Mouse (Mus musculus): Measurements from ENCODE around the gene 1700003F12Rik. TPM values are rescaled to one million over a fixed set of nuclear protein-coding genes. Genes with fewer than 3 reads are reported as not detected.

The 1700003F12Rik gene
- total RNA-seq, 4 experiments from 2014 or later = 0.46 to 0.71 TPM; not detected in 2

DNA sequence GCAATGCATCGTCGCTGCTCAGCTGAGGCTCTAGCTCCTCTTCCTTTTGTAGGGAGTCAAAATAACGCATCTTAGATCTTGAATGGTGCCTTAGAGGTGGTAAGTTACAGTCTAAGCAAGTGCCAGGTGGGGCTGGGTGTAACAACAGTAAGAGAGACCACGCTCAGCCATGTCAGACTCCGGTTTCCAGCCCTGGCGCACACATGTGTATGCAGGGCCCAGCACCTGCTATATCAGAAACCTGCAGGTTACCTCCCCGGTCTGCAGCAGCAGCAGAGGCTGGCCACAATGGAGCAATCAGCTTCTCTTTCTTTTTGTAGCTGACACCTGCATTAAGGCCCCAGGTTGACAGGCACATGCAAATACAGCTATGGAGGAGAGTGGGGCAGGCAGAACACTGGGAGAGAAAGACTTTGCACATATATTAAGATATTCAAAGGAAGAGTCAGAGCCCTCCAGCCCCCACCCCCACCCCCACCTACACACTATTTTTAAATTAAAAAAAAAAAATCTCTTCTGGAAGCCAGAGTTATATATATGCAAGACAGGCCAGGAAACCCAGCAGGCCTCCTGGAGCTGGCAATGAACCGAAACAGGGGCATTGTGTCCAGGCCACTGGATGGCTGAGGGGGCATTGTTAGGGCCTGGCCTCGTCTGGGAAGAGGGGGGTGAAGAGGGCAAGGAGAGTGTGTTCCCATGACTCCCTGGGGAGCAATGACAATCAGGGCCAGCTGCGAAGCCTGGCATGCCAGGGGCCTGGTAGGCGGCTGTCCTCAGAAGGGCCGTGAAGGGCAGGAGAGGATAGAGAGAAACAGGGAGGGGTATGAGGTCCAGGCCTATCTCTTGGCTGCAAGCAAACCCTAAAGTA, 30.2 kb downstream of the 1700003F12Rik start:
- DNase-seq = no peak

DNA sequence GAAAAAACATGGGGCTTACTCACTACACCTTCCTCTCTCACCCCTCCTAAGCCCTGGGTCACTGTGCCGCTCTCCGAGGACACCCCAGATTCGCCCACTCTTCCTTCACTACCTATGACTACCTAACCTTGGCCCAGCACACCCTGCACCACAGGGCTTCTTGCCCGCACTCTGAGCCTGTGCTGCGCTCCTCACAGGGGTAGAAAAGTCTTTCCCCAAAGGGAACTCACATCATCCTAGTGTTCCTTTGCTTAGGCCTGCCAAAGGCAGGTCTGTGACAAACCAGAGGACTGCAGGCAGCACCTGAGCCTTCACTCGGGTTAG, 30.8 kb downstream of the 1700003F12Rik start:
- DNase-seq = no peak

DNA sequence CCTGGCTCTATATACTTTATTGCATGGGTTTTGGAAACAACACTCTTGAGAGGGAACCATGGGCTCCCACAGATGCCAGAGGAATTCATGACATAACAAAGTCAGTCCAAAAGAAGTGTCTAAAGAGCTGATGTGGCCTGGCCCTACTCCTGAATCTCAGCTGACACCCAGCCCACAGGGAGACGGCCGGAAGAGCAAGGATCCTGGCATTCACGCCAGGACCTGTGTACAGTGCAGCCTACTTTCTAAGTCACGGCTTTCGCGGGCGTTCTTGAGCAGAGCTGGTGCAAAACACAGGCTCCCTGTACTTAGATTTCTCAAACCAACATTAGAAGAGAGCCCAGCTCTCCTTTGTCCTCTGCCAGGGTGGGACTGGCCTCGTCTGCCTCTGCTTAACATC, 33.7 kb downstream of the 1700003F12Rik start:
- no peak for DNase-seq

DNA sequence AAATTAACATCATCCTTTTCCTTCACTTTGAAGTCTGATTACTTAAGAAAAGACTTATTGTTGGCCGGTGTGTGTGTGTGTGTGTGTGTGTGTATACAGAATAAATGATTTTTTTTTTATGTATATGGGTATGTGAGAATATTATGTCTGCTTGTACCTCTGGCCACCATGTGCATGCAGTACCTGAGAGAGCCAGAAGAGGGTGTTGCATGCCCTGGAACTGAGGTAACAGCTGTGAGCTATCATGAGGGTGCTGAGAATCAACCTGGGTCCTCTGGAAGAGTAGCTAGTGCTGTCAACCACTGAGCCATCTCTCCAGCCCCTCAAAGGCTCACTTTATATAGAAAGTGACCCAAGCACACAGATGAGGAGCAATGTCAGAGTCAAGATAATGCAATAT, 34.5 kb downstream of the 1700003F12Rik start:
- DNase-seq = no peak

DNA sequence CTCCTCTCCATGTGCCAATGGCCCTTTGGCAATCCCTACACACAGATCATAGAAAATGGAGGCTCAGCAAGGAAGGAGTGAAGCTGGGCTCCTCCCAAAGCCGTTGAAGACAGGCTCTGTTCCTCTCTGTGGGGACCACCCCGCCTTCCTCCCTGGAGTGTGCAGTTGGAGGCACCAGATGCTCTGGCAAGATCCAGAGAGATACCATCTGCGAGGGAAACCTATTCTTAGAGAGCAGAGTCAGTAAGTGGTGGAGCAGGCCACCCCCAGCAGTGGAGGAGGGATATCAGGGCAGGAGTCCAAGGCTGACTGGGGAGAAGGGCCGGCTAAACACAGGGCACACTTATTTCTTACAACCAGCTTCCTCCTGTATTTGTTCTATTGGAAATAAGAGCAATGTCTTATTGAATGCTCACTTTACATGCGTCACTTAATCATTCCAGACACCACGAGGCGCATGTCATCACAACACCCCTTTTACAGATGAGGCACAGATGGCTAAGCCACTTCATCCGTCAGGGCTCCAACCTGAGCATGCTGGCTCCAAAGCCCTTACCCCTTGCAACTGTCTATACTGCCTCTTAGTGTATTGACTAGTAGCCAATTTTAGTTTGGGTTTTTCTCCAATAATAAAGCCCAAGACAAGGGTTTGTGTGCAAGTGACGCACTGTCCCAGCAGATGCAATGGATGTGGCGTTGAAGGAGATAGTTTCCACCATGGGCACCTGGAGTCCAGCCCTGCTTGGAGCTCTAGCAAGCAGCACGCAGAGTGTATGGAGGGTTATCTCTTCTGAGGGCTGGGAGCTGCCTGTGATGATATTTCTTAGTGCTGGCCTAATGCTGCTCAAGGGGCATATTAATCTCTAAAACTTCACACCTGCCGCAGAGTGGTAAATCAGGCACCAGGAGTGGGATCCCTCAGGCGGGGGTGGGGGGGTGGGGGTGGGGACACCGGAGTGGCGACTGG, 37.3 kb downstream of the 1700003F12Rik start:
- no peak for DNase-seq

DNA sequence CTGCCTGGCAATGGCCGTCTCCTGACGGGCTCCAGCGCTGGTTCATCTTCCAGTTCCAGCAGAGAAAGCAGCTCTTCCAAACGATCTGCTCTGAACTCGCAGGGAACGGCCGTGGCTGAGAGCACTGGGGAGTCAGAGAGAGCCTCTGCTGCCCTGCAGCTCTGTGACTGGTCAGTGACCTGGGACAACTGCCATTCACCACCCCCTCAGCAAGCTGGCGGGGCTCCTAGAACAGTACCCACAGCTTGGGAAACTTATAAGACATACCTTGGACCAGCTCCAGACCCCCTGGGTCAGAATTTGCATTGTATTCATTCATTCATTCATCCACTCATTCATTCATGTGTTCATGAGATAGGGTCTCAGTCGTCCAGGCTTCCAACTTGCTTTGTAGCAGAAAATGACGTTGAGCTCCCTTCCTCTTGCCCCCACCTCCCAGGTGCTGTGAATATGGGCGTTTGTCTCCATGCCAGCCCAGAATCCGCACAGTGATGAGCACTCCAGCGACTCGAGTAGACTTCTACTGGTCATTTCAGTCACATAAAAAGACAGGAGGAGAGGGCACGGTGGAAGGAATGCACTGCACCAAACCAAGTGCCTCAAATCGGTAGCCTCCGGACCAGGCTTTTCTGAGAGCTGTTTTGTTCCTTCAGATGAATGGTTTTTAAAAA, 38.2 kb downstream of the 1700003F12Rik start:
- no peak for DNase-seq

DNA sequence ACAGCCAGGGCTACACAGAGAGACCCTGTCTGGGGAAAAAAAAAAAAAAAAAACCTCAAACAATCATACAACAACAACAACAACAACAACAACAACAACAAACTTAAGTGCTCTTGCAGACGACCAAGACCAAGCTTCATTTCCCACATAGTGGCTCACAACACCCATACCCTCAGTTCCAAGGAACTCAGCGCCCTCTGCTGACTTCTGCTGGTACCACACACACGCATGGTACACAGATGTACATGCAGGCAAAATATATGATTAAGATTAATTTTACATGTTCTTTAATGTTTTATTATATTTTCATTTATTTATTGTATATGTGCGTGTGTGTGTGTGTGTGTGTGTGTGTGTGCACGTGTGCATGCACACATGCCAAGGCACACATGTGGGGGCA, 39.5 kb downstream of the 1700003F12Rik start:
- no peak for DNase-seq

DNA sequence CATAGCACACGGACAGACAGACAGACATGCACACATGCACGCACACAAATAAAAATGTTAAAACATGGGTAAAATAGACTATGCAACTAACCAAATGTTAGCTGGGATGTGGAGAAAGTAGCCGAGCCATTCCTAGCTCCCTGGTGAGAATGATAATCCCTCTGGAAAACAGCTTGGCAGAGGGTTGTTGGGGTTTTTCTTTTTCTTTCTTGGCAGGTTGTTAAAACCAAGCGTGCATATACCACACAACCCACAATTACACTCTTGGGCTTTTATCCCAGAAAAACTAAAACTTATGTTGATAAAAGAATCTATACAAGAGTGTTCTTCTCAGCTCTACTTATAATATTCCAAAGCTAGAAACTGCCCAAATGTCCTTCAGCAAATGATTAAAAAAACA, 42.2 kb downstream of the 1700003F12Rik start:
- DNase-seq = no peak

DNA sequence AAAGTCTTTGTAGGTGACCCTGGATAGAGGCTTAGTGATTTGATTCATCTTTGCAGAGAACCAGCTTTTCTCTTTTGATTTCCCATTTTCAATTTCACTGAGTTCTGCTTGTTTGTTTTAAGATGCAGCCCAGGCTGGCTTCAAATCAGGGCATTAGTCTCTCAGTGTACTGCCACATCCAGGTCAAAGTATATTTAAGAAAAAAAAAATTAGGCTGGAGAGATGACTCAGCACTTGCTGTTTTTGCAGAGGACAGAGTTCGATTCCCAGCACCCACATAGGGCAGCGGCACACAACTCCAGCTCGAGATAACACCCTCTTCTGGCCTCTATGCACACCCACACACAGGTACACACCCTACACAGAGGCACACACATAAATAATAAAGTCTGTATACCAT, 44.4 kb downstream of the 1700003F12Rik start:
- DNase-seq = no peak

DNA sequence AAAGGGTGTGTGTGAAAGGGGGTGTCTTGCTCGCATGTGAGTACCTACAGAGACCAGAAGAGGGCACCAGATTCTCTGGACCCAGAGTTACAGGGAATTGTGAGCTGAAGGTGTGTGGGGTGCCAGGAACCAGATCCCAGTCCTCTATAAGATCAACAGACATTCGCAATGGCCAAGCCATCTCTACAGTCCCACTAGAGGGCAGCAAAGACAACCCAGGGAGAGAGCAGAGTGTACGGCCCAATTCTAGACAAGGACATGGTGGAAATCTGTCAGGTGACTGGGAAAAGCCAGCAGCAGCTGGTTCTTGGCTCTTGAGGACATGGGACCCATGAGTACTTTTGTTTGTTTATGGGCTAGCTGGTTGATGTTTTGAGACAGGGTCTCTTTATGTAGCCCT, 46.1 kb downstream of the 1700003F12Rik start:
- no peak for DNase-seq

DNA sequence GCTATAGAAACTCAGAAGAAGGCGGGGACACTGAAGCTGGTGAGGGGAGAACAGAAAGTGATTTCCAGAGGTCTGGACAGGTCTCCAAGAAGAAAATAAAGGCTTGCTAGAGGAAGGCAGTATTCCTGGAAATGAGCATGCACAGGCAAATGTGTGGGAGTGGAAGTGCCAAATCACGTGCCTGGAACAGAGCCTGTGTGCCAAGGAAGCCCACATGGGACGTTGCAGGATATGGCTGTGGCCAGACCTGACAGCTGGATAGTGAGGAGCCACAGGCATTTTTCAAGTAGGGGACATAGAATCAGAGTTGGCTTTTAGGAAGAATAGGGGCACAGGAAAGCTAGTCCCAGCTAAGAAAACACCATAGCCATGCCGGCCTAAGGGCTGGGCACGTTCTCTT, 48.9 kb downstream of the 1700003F12Rik start:
- DNase-seq = no peak

DNA sequence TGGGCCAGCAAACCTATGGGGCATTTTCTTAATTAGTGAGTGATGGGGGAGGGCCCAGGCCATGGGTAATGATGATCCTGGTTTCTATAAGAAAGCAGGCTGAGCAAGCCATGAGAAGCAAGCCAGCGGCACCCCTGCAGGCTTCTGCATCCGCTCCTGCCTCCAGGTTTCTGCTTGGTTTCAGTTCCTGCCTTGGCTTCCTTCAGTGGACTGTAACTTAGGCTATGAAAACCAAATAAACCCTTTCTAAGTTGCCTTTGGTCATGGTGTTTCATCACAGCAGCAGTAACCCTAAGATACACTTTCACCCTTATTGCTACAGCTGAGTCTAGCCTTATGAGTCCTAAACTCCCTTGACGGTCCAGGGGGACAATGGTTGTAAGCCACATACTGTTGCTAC, 50.5 kb downstream of the 1700003F12Rik start:
- no peak for DNase-seq

Other genes starting within 250 kb of the 1700003F12Rik start
- under 1 TPM in 1 of 4 experiments, not detected in 3; 0.87 TPM for gene Bpifb9b, start 239.9 kb upstream of the 1700003F12Rik start, total RNA-seq (2022)
- gene Cdk5rap1, start 174.1 kb upstream of the 1700003F12Rik start, total RNA-seq (2022) = 10 to 100 TPM; 13.7 to 25.4 (median 18.6) TPM
- 10 to 100 TPM; 21.3 to 37.6 (median 31.5) TPM for gene Snta1, start 139.0 kb upstream of the 1700003F12Rik start, total RNA-seq (2022)
- gene Cbfa2t2, start 110.6 kb upstream of the 1700003F12Rik start, total RNA-seq (2022) = 10 to 100 TPM; 34.0 to 55.4 (median 43.4) TPM
- gene Actl10, start 4.7 kb downstream of the 1700003F12Rik start, total RNA-seq (2022) = under 1 TPM in 2 of 4 experiments, not detected in 2; 0.17 to 0.31 TPM
- 1 to 10 TPM in 3 of 4 experiments, under 1 TPM in 1; 0.41 to 3.1 (median 2.6) TPM for gene Necab3, start 11.8 kb downstream of the 1700003F12Rik start, total RNA-seq (2022)
- 10 to 100 TPM in 3 of 4 experiments, 1 to 10 TPM in 1; 9.9 to 12.9 (median 12.0) TPM for gene E2f1, start 22.8 kb downstream of the 1700003F12Rik start, total RNA-seq (2022)
- gene Pxmp4, start 56.6 kb downstream of the 1700003F12Rik start, total RNA-seq (2022) = 10 to 100 TPM; 28.8 to 36.5 (median 32.1) TPM
- gene Zfp341, start 66.2 kb downstream of the 1700003F12Rik start, total RNA-seq (2022) = 1 to 10 TPM; 2.9 to 4.4 (median 4.0) TPM
- gene 4930519P11Rik, start 66.4 kb downstream of the 1700003F12Rik start, total RNA-seq (2022) = 1 to 10 TPM in 1 of 4 experiments, not detected in 3; 1.4 TPM
- gene Chmp4b, start 104.6 kb downstream of the 1700003F12Rik start, total RNA-seq (2022) = 100 to 1,000 TPM; 224 to 310 (median 256) TPM
- gene Gm14214, start 222.9 kb downstream of the 1700003F12Rik start, total RNA-seq (2022) = not detected
- gene Raly, start 244.0 kb downstream of the 1700003F12Rik start, total RNA-seq (2022) = 100 to 1,000 TPM; 186 to 218 (median 200) TPM
- gene a, start 244.3 kb downstream of the 1700003F12Rik start, total RNA-seq (2022) = not detected